Mouse (Mus musculus) embryonic facial prominence, embryonic 13.5 days (tissue): ENCODE measurements around the gene Rcan1. TPM values are rescaled to one million over a fixed set of nuclear protein-coding genes. Genes with fewer than 3 reads are reported as not detected.
A peak's percentile ranks its signal among the peaks of the same experiment; 100 is the strongest.

Source experiments
- ATAC-seq: fragments of 200-750 bp; cut with Nextera tagmentation; 2 replicates; pipeline ENCODE4 v1.8.0; 2017; ENCODE audit warnings: low read depth; ENCODE audit not compliant: insufficient number of reproducible peaks, insufficient read depth, low FRiP score, low TSS enrichment
- H3K27ac ChIP-seq: fragments of 300-500 bp; sonication (generic); 2 replicates; pipeline ENCODE4 v1.5.1; 2015; ENCODE audit warnings: moderate library complexity, mild to moderate bottlenecking, inconsistent platforms
- H3K27me3 ChIP-seq: fragments of 300-500 bp; sonication (generic); 2 replicates; pipeline ENCODE4 v1.6.1; 2015; ENCODE audit warnings: mild to moderate bottlenecking, inconsistent platforms
- H3K36me3 ChIP-seq: fragments of 300-500 bp; sonication (generic); 2 replicates; pipeline ENCODE4 v1.6.1; 2015; ENCODE audit warnings: mild to moderate bottlenecking, inconsistent platforms
- H3K4me1 ChIP-seq: fragments of 300-500 bp; sonication (generic); 2 replicates; pipeline ENCODE4 v1.6.1; 2015; ENCODE audit warnings: inconsistent platforms
- H3K4me2 ChIP-seq: fragments of 300-500 bp; sonication (generic); 2 replicates; pipeline ENCODE4 v1.6.1; 2015; ENCODE audit warnings: moderate library complexity, mild to moderate bottlenecking, inconsistent platforms
- H3K4me3 ChIP-seq: fragments of 300-500 bp; sonication (generic); 2 replicates; pipeline ENCODE4 v1.5.1; 2015; ENCODE audit warnings: mild to moderate bottlenecking, inconsistent platforms
- H3K9ac ChIP-seq: fragments of 300-500 bp; sonication (generic); 2 replicates; pipeline ENCODE4 v1.6.1; 2015; ENCODE audit warnings: mild to moderate bottlenecking, inconsistent platforms
- H3K9me3 ChIP-seq: fragments of 300-500 bp; sonication (generic); 2 replicates; pipeline ENCODE4 v1.6.1; 2016; ENCODE audit warnings: inconsistent platforms
- WGBS: fragments of 180-500 bp; shearing (Covaris S2); methylation state at CpG from one replicate; pipeline ENCODE4 v1.1.7; 2015; ENCODE audit warnings: mixed read lengths; 5-methylcytosine and 5-hydroxymethylcytosine counted together
- polyA plus RNA-seq: library from polyadenylated mRNA; unstranded; fragments of >200 nt; fragmentation: Nextera tagmentation; extraction: Ambion mirVana; gene quantifications from 2 replicates; pipeline ENCODE4 v1.2.1, GENCODE M21; 2015

The Rcan1 gene
- polyA plus RNA-seq, 1 experiment from 2014 or later = 37.2 TPM

DNA sequence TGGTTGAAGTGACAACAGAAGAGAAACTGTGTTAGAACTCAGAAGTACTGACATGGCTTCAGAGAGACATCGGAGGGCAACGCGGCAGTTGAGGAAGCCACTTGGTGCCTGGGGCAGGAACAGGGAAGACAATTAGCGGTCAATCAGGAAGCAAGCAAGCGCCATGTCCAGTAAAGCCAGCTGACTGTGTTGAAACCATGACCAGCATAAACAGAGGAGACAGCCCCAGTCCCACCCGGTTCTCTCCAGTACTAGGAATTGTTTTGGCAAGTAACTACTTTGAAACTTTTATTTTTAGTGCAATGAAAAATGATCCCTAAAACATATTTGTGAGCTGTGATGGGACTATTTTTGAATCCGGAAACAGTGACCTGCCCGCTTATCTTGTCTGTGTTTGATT is 39.9 kb downstream of the Rcan1 start:
- H3K27me3 ChIP-seq = no peaks in the 10 kb centered on the region
- H3K9ac ChIP-seq = no peak overlapping the region
- WGBS = 83% methylated on average over 8 of the region's 8 CpGs
- H3K4me1 ChIP-seq = peaks cover 36% of the 10 kb centered on the region
- H3K36me3 ChIP-seq = peaks cover 26% of the 10 kb centered on the region
- ATAC-seq = no peak
- H3K4me3 ChIP-seq = no peak overlapping the region
- no peaks in the 10 kb centered on the region for H3K9me3 ChIP-seq
- H3K4me2 ChIP-seq = no peak overlapping the region
- no peak overlapping the region for H3K27ac ChIP-seq

GRCm38 (mm10) chr16:92428197-92428950 is 42.3 kb downstream of the Rcan1 start:
- ATAC-seq = no peak
- no peak overlapping the region for H3K4me2 ChIP-seq
- WGBS = 30% methylated on average over 19 of the region's 19 CpGs
- H3K4me3 ChIP-seq = no peak overlapping the region
- H3K36me3 ChIP-seq = peaks cover 22% of the 10 kb centered on the region
- H3K4me1 ChIP-seq = peaks cover 43% of the 10 kb centered on the region
- H3K27ac ChIP-seq = peak overlapping the region; percentile 24
- no peaks in the 10 kb centered on the region for H3K27me3 ChIP-seq
- no peaks in the 10 kb centered on the region for H3K9me3 ChIP-seq
- no peak overlapping the region for H3K9ac ChIP-seq

GRCm38 (mm10) chr16:92426708-92427107 is 44.0 kb downstream of the Rcan1 start:
- no peak overlapping the region for H3K9ac ChIP-seq
- H3K36me3 ChIP-seq = peaks cover 9% of the 10 kb centered on the region
- H3K4me3 ChIP-seq = no peak overlapping the region
- 39% methylated on average over 6 of the region's 6 CpGs for WGBS
- ATAC-seq = no peak
- peaks cover 50% of the 10 kb centered on the region for H3K4me1 ChIP-seq
- no peaks in the 10 kb centered on the region for H3K9me3 ChIP-seq
- no peak overlapping the region for H3K27ac ChIP-seq
- no peaks in the 10 kb centered on the region for H3K27me3 ChIP-seq
- H3K4me2 ChIP-seq = no peak overlapping the region

GRCm38 (mm10) chr16:92425875-92426274 is 44.8 kb downstream of the Rcan1 start:
- no peak overlapping the region for H3K27ac ChIP-seq
- no peak overlapping the region for H3K4me2 ChIP-seq
- no peak overlapping the region for H3K9ac ChIP-seq
- no peaks in the 10 kb centered on the region for H3K27me3 ChIP-seq
- 0 out of 2 replicates have a peak, but pooled peaks cover 2% of the 10 kb centered on the region for H3K36me3 ChIP-seq
- H3K4me3 ChIP-seq = no peak overlapping the region
- ATAC-seq = no peak
- no peaks in the 10 kb centered on the region for H3K9me3 ChIP-seq
- peaks cover 50% of the 10 kb centered on the region for H3K4me1 ChIP-seq
- 70% methylated on average over 11 of the region's 11 CpGs for WGBS

- H3K27ac ChIP-seq = peak overlapping the region; percentile 62; the same call in 1 of the 2 replicates
- H3K9ac ChIP-seq = 0 out of 2 replicates have a peak overlapping the region, but pooled peaks have one; percentile 36
- H3K4me2 ChIP-seq = peak overlapping the region; percentile 20; the same call in 1 of the 2 replicates
- no peaks in the 10 kb centered on the region for H3K27me3 ChIP-seq
- H3K4me3 ChIP-seq = no peak overlapping the region
- 37% methylated on average over 10 of the region's 10 CpGs for WGBS
- H3K36me3 ChIP-seq = no peaks in the 10 kb centered on the region
- no peaks in the 10 kb centered on the region for H3K9me3 ChIP-seq
- no peak for ATAC-seq
- peaks cover 39% of the 10 kb centered on the region for H3K4me1 ChIP-seq
Observed at GRCm38 (mm10) chr16:92423363-92423762, 47.3 kb downstream of the Rcan1 start.

DNA sequence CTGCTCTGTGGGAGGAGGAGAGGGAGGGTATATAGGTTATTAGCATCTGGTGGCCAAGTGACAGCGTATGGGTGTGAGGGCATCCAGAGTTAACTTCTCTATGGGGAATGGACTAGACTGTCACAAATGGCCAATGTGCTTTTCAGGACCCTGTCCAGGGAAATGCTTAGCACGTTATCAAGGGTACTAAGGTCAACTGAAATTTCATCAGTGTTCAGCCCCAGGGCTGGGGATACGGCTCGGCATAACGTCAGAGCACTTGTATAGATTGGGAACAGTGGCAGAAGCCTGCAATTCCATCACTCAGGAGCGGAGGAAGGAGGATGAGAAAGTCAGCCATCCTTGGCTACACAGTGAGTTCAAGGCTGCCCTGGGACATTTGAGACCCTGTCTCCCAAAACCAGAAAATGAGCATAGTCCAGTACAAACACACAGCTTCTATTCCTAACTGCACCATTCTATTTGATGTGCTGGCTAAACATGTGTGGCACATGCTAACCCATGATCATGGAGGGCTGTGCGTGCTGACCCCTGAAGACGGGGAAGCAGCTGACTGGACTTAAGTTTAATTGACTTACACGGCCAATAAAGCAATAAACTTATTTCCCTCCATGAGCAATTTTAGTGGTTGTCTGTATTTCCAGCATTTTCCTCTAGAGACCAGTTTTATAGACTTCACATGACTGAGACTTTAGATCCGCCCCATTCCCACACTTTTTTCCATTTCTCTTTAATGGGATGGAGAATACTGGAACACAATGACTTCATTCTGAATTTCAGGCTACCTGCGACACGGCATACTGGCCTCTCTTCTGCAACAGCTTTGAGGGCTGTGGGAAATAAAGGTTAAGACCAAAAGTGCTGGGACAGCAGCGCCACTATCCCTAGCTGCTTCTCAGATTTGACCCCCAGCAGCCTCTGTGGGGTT is 48.0 kb downstream of the Rcan1 start:
- H3K9ac ChIP-seq = 0 out of 2 replicates have a peak overlapping the region, but pooled peaks have one; percentile 36

GRCm38 (mm10) chr16:92421147-92421934 is 49.3 kb downstream of the Rcan1 start:
- Histone ChIP-seq H3K4me2 (no peak overlapping the region), H3K9ac (no peak overlapping the region), H3K9me3 (no peaks in the 10 kb centered on the region), H3K27me3 (no peaks in the 10 kb centered on the region), H3K4me3 (no peak overlapping the region), H3K36me3 (peaks cover 4% of the 10 kb centered on the region; the same call in 1 of the 2 replicates), H3K27ac (no peak overlapping the region), H3K4me1 (peaks cover 22% of the 10 kb centered on the region)
- ATAC-seq = no peak
- WGBS = 68% methylated on average over 13 of the region's 13 CpGs

More for the DNA sequence above, 48.0 kb downstream of the Rcan1 start:
- Histone ChIP-seq H3K9me3 (no peaks in the 10 kb centered on the region), H3K4me2 (peak overlapping the region; percentile 20; the same call in 1 of the 2 replicates), H3K4me1 (peaks cover 33% of the 10 kb centered on the region), H3K36me3 (peaks cover 2% of the 10 kb centered on the region; the same call in 1 of the 2 replicates), H3K4me3 (no peak overlapping the region), H3K27ac (peak overlapping the region; percentile 62; the same call in 1 of the 2 replicates), H3K27me3 (no peaks in the 10 kb centered on the region)
- 66% methylated on average over 13 of the region's 13 CpGs for WGBS
- ATAC-seq = no peak

DNA sequence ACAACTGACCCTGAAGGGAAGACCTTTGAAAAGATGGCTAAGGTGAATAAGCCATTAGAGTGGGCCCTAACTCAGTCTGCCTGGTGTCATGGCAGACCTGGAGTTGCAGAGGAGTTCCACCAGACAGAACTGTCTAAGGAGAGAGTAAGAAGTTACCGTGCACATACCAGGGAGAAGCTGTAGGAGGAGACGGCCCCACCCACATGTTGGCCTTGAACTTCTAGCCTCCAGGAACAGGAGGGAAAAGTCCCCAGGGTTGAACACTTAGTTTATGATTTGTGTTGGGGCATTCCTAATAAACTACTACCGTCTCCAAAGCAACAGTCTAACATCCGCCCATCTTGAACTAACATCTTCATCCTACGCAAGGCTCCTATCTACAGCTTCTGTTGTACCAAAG is 50.0 kb downstream of the Rcan1 start:
- Histone ChIP-seq H3K27me3 (no peaks in the 10 kb centered on the region), H3K9ac (no peak overlapping the region), H3K9me3 (no peaks in the 10 kb centered on the region), H3K4me2 (no peak overlapping the region), H3K4me1 (peaks cover 20% of the 10 kb centered on the region), H3K4me3 (no peak overlapping the region), H3K36me3 (peaks cover 4% of the 10 kb centered on the region; the same call in 1 of the 2 replicates), H3K27ac (no peak overlapping the region)
- WGBS = 92% methylated on average over 5 of the region's 5 CpGs
- no peak for ATAC-seq

GRCm38 (mm10) chr16:92419099-92419498 is 51.6 kb downstream of the Rcan1 start:
- Histone ChIP-seq H3K27ac (no peak overlapping the region), H3K4me3 (no peak overlapping the region), H3K27me3 (no peaks in the 10 kb centered on the region), H3K9me3 (no peaks in the 10 kb centered on the region), H3K4me1 (peaks cover 19% of the 10 kb centered on the region), H3K9ac (no peak overlapping the region), H3K36me3 (peaks cover 4% of the 10 kb centered on the region; the same call in 1 of the 2 replicates), H3K4me2 (no peak overlapping the region)
- WGBS = 88% methylated on average over 12 of the region's 12 CpGs
- no peak for ATAC-seq

DNA sequence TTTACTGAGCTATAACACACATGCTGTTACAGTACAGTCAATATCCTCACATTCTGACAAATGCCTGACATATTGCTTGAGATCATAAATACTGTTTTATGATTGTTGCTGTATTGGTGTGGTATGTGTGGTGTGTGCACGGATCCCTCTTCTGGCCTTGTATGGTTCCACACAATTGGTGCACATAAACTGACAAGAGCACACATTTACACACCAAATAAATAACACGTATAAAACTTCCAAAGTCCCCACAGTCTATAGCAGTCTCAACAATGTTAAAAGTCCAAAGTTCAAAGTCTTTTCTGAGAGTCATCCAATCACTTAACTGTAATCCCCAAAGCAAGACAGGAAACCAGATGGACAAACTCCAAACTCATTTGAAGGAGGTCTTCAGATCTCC is 53.4 kb downstream of the Rcan1 start:
- Histone ChIP-seq H3K27ac (no peak overlapping the region), H3K4me2 (no peak overlapping the region), H3K4me3 (no peak overlapping the region), H3K4me1 (peaks cover 17% of the 10 kb centered on the region), H3K27me3 (no peaks in the 10 kb centered on the region), H3K36me3 (peaks cover 4% of the 10 kb centered on the region; the same call in 1 of the 2 replicates), H3K9ac (no peak overlapping the region), H3K9me3 (no peaks in the 10 kb centered on the region)
- 89% methylated on average over 2 of the region's 2 CpGs for WGBS
- no peak for ATAC-seq

GRCm38 (mm10) chr16:92415702-92416118 is 55.0 kb downstream of the Rcan1 start:
- Histone ChIP-seq H3K9ac (no peak overlapping the region), H3K27ac (peak overlapping the region; percentile 74), H3K36me3 (peaks cover 4% of the 10 kb centered on the region; the same call in 1 of the 2 replicates), H3K9me3 (no peaks in the 10 kb centered on the region), H3K4me1 (peaks cover 33% of the 10 kb centered on the region), H3K27me3 (no peaks in the 10 kb centered on the region), H3K4me3 (no peak overlapping the region), H3K4me2 (no peak overlapping the region)
- no peak for ATAC-seq
- 34% methylated on average over 7 of the region's 7 CpGs for WGBS
